Mouse (Mus musculus): ENCODE data around the gene Enox1. TPM values are rescaled to one million over a fixed set of nuclear protein-coding genes. Genes with fewer than 3 reads are reported as not detected.

Enox1 gene
- total RNA-seq, 2 experiments from 2014 or later: 60.2 TPM

GRCm38 (mm10) chr14:77559792-77560191, 403.2 kb downstream of the Enox1 start:
- DNase-seq (ENCODE audit: low spot score in 2 of 2): no peak

- DNase-seq (ENCODE audit: low spot score in 2 of 2): no peak
Measured at GRCm38 (mm10) chr14:77561808-77562583, 405.4 kb downstream of the Enox1 start.

GRCm38 (mm10) chr14:77563922-77564321, 407.4 kb downstream of the Enox1 start:
- DNase-seq (ENCODE audit: low spot score in 2 of 2): no peak

GRCm38 (mm10) chr14:77567120-77567519, 410.6 kb downstream of the Enox1 start:
- no peak for DNase-seq (ENCODE audit: low spot score in 2 of 2)

- DNase-seq (ENCODE audit: low spot score in 2 of 2): peak in 1 of 2 experiments; percentile 42
Measured at GRCm38 (mm10) chr14:77574436-77574835, 417.9 kb downstream of the Enox1 start.

GRCm38 (mm10) chr14:77576411-77576810, 419.8 kb downstream of the Enox1 start:
- peak in 1 of 2 experiments; percentile 60 for DNase-seq (ENCODE audit: low spot score in 2 of 2)

- peak; percentile 39 to 42 for DNase-seq (ENCODE audit: low spot score in 2 of 2)
Measured at GRCm38 (mm10) chr14:77577481-77578251, 421.1 kb downstream of the Enox1 start.

GRCm38 (mm10) chr14:77578355-77578754, 421.8 kb downstream of the Enox1 start:
- DNase-seq (ENCODE audit: low spot score in 2 of 2): no peak

- DNase-seq (ENCODE audit: low spot score in 2 of 2): peak in 1 of 2 experiments; percentile 42
Measured at GRCm38 (mm10) chr14:77580106-77580936, 423.8 kb downstream of the Enox1 start.

GRCm38 (mm10) chr14:77580937-77581270, 424.3 kb downstream of the Enox1 start:
- peak in 1 of 2 experiments; percentile 61 for DNase-seq (ENCODE audit: low spot score in 2 of 2)

- DNase-seq (ENCODE audit: low spot score in 2 of 2): no peak
Measured at GRCm38 (mm10) chr14:77581616-77582015, 425.1 kb downstream of the Enox1 start.

GRCm38 (mm10) chr14:77584426-77584825, 427.9 kb downstream of the Enox1 start:
- no peak for DNase-seq (ENCODE audit: low spot score in 2 of 2)

- no peak for DNase-seq (ENCODE audit: low spot score in 2 of 2)
Measured at GRCm38 (mm10) chr14:77585031-77585800, 428.7 kb downstream of the Enox1 start.

- DNase-seq (ENCODE audit: low spot score in 2 of 2): no peak
Measured at GRCm38 (mm10) chr14:77586033-77586432, 429.5 kb downstream of the Enox1 start.

GRCm38 (mm10) chr14:77587182-77587581, 430.6 kb downstream of the Enox1 start:
- no peak for DNase-seq (ENCODE audit: low spot score in 2 of 2)

- no peak for DNase-seq (ENCODE audit: low spot score in 2 of 2)
Measured at GRCm38 (mm10) chr14:77593136-77593838, 436.7 kb downstream of the Enox1 start.

GRCm38 (mm10) chr14:77596216-77597175, 439.9 kb downstream of the Enox1 start:
- no peak for DNase-seq (ENCODE audit: low spot score in 2 of 2)

- no peak for DNase-seq (ENCODE audit: low spot score in 2 of 2)
Measured at GRCm38 (mm10) chr14:77599016-77599704, 442.6 kb downstream of the Enox1 start.
